Mouse (Mus musculus): ENCODE results near the gene Vamp5. TPM values are rescaled to one million over a fixed set of nuclear protein-coding genes. Genes with fewer than 3 reads are reported as not detected.

Gene Vamp5
- polyA plus RNA-seq, 1 experiment from 2014 or later = 80.5 TPM

DNA sequence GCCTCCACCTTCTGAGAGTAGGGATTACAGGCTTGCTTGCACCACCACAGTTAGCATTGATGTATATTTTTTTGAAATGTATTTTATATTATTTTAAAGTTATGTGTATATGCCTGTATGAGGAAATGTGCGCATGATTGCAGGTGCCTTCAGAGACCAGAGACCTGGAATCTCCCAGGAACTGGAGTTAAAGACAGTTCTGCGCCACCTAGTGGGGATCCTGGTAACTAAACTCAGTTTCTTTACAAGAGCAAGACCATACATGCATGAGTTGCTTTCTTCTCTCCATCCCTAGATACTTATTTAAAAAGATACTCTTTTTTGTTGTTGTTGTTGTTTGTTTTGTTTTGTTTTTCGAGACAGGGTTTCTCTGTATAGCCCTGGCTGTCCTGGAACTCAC is 29.3 kb upstream of the Vamp5 start:
- Histone ChIP-seq H3K4me2 (replicated peaks; ENCODE audit: low read depth, low read length) (no peak overlapping the region), H3K9me3 (ENCODE audit: low read length) (no peaks in the 10 kb centered on the region), H3K27me3 (replicated peaks; ENCODE audit: insufficient read depth, low read length) (no peaks in the 10 kb centered on the region), H3K36me3 (ENCODE audit: insufficient read depth, low read length) (no peaks in the 10 kb centered on the region), H3K4me3 (ENCODE audit: low read depth, low read length) (no peak overlapping the region), H3K4me1 (ENCODE audit: insufficient read depth, low read depth, low read length) (no peaks in the 10 kb centered on the region), H3K9ac (replicated peaks; ENCODE audit: low read depth) (no peak overlapping the region), H3K27ac (ENCODE audit: low read length) (no peak overlapping the region)
- ATAC-seq (no peak), DNase-seq (ENCODE audit: low spot score) (peak; percentile 84)
- peak; percentile 76 for TF ChIP-seq CTCF (IDR thresholded peaks at IDR 0.05)
- no peak for TF ChIP-seq EP300 (IDR thresholded peaks at IDR 0.05)
- 5% methylated on average over 3 of the region's 3 CpGs for WGBS

DNA sequence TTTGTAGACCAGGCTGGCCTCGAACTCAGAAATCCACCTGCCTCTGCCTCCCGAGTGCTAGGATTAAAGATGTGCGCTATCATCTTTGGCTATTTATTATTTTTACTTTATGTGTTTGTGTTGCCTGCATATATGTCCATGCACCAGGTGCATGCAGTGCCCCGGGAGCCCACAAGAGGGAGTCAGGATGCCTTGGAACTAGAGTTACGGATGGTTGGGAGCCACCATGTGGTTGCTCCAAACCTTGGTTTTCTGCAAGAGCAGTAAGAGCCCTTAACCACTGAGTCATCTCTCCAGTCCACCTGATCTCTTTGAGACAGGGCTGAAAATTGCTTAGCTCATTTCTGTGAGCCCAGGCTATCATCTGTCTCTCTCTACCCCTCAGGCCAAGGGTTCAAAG is 26.9 kb upstream of the Vamp5 start:
- Histone ChIP-seq H3K36me3 (ENCODE audit: insufficient read depth, low read length) (no peaks in the 10 kb centered on the region), H3K9ac (replicated peaks; ENCODE audit: low read depth) (no peak overlapping the region), H3K27me3 (replicated peaks; ENCODE audit: insufficient read depth, low read length) (no peaks in the 10 kb centered on the region), H3K27ac (ENCODE audit: low read length) (no peak overlapping the region), H3K4me3 (ENCODE audit: low read depth, low read length) (no peak overlapping the region), H3K4me2 (replicated peaks; ENCODE audit: low read depth, low read length) (no peak overlapping the region), H3K4me1 (ENCODE audit: insufficient read depth, low read depth, low read length) (no peaks in the 10 kb centered on the region), H3K9me3 (ENCODE audit: low read length) (no peaks in the 10 kb centered on the region)
- TF ChIP-seq EP300 (IDR thresholded peaks at IDR 0.05) (peak; percentile 56), CTCF (IDR thresholded peaks at IDR 0.05) (peak; percentile 99)
- ATAC-seq = peak; percentile 89
- peak; percentile 94 for DNase-seq (ENCODE audit: low spot score)
- WGBS = 2% methylated on average over 5 of the region's 5 CpGs

DNA sequence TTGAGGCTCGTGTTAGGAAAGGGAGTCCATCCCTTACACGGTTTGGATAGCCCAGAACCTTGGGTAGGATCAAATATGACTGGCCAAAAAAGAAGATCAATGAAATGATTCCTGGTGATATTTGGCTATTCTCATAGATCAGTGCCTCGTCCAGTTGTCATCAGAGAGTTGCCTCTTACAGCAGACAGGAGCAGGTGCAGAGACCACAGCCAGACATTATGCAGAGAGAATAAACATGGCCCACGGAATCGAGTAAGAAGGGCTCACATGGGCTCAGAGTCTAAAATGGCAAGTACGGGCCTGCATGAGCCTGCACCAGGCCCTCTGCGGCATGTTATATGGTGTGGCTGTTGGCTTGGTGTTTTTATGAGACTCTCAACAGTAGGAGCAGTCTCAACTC is 25.1 kb upstream of the Vamp5 start:
- Histone ChIP-seq H3K27ac (ENCODE audit: low read length) (no peak overlapping the region), H3K36me3 (ENCODE audit: insufficient read depth, low read length) (no peaks in the 10 kb centered on the region), H3K9me3 (ENCODE audit: low read length) (no peaks in the 10 kb centered on the region), H3K4me1 (ENCODE audit: insufficient read depth, low read depth, low read length) (no peaks in the 10 kb centered on the region), H3K4me2 (replicated peaks; ENCODE audit: low read depth, low read length) (no peak overlapping the region), H3K9ac (replicated peaks; ENCODE audit: low read depth) (no peak overlapping the region), H3K4me3 (ENCODE audit: low read depth, low read length) (no peak overlapping the region), H3K27me3 (replicated peaks; ENCODE audit: insufficient read depth, low read length) (no peaks in the 10 kb centered on the region)
- DNase-seq (ENCODE audit: low spot score) (no peak), ATAC-seq (no peak)
- TF ChIP-seq EP300 (IDR thresholded peaks at IDR 0.05) (no peak), CTCF (IDR thresholded peaks at IDR 0.05) (no peak)
- 77% methylated on average over 7 of the region's 7 CpGs for WGBS

DNA sequence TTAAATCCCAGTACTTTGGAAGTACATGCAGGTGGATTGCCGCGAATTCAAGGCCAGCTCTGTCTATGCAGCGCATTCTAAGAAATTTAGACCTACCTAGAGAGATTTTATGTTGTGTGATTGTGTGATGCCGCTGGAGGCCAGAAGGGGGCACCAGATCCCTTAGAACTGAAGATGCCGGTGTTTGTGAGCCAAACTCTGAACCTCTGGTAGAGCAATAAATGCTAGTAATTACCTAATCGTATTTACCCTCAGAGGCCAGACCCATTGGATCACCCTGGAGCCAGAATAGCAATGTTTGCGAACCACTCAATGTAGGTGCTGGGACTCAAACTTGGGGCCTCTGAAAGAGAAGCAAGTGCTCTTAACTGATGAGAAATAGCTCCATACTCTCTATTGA is 21.6 kb upstream of the Vamp5 start:
- Histone ChIP-seq H3K4me2 (replicated peaks; ENCODE audit: low read depth, low read length) (no peak overlapping the region), H3K4me3 (ENCODE audit: low read depth, low read length) (no peak overlapping the region), H3K27me3 (replicated peaks; ENCODE audit: insufficient read depth, low read length) (no peaks in the 10 kb centered on the region), H3K9ac (replicated peaks; ENCODE audit: low read depth) (no peak overlapping the region), H3K9me3 (ENCODE audit: low read length) (no peaks in the 10 kb centered on the region), H3K4me1 (ENCODE audit: insufficient read depth, low read depth, low read length) (no peaks in the 10 kb centered on the region), H3K36me3 (ENCODE audit: insufficient read depth, low read length) (no peaks in the 10 kb centered on the region), H3K27ac (ENCODE audit: low read length) (no peak overlapping the region)
- WGBS = 18% methylated on average over 7 of the region's 7 CpGs
- peak; percentile 92 for DNase-seq (ENCODE audit: low spot score)
- TF ChIP-seq EP300 (IDR thresholded peaks at IDR 0.05) (peak; percentile 57; the same call in 1 of the 2 replicates), CTCF (IDR thresholded peaks at IDR 0.05) (peak; percentile 86)
- peak; percentile 77 for ATAC-seq

DNA sequence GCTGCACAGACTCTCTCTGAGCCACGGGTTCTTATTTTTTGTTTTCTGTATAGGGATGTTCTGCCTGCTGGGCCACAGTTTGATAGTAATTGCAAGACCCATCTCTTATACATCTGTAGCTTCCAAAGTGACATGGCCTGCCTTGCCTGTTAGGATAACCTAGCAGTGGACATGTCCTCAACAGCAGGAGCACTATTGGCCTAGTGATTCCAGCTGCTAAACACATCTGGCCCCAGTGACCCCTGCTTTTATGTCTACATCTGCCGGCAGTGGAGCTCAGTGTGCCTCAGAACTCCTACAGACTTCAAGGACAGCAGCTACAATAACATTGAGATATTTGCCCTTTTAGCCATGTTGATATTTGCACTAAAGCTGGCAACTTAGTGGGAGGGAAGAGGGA is 19.7 kb upstream of the Vamp5 start:
- no peaks in the 10 kb centered on the region for H3K4me1 ChIP-seq (ENCODE audit: insufficient read depth, low read depth, low read length)
- H3K27ac ChIP-seq (ENCODE audit: low read length) = no peak overlapping the region
- H3K27me3 ChIP-seq (replicated peaks; ENCODE audit: insufficient read depth, low read length) = no peaks in the 10 kb centered on the region
- no peaks in the 10 kb centered on the region for H3K36me3 ChIP-seq (ENCODE audit: insufficient read depth, low read length)
- TF ChIP-seq CTCF (IDR thresholded peaks at IDR 0.05) (no peak), EP300 (IDR thresholded peaks at IDR 0.05) (no peak)
- H3K4me2 ChIP-seq (replicated peaks; ENCODE audit: low read depth, low read length) = no peak overlapping the region
- ATAC-seq (no peak), DNase-seq (ENCODE audit: low spot score) (no peak)
- no peak overlapping the region for H3K4me3 ChIP-seq (ENCODE audit: low read depth, low read length)
- H3K9ac ChIP-seq (replicated peaks; ENCODE audit: low read depth) = no peak overlapping the region
- H3K9me3 ChIP-seq (ENCODE audit: low read length) = no peaks in the 10 kb centered on the region
- 43% methylated on average over 2 of the region's 2 CpGs for WGBS

DNA sequence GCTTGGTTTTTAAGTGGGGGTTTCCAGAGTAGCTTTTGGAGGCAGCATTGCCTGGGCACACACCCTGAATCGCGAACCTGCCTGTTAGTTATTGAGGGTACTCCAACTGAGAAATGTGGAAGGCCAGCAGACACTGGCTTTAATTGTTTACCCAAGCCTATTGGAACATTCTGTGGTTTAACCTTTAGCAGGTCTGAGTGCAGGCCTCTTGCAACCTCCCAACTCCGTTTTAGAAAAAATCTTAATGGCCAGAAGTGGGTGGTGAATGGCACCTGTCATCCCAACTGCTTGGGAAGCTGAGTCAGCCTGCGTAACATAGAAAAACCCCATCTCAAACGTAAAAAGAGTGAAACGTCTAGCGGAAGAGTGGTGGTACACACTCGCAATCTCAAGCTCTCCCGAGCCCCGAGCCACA is 16.6 kb upstream of the Vamp5 start:
- peak; percentile 92 for ATAC-seq
- no peak overlapping the region for H3K4me3 ChIP-seq (ENCODE audit: low read depth, low read length)
- peak overlapping the region; percentile 66; the same call in 1 of the 2 replicates for H3K27ac ChIP-seq (ENCODE audit: low read length)
- H3K9me3 ChIP-seq (ENCODE audit: low read length) = no peaks in the 10 kb centered on the region
- no peaks in the 10 kb centered on the region for H3K36me3 ChIP-seq (ENCODE audit: insufficient read depth, low read length)
- no peaks in the 10 kb centered on the region for H3K27me3 ChIP-seq (replicated peaks; ENCODE audit: insufficient read depth, low read length)
- H3K4me1 ChIP-seq (ENCODE audit: insufficient read depth, low read depth, low read length) = no peaks in the 10 kb centered on the region
- DNase-seq (ENCODE audit: low spot score) = peak; percentile 93
- 36% methylated on average over 10 of the region's 10 CpGs for WGBS
- no peak overlapping the region for H3K4me2 ChIP-seq (replicated peaks; ENCODE audit: low read depth, low read length)
- TF ChIP-seq CTCF (IDR thresholded peaks at IDR 0.05) = no peak
- peak; percentile 95 for TF ChIP-seq EP300 (IDR thresholded peaks at IDR 0.05)
- H3K9ac ChIP-seq (replicated peaks; ENCODE audit: low read depth) = no peak overlapping the region

DNA sequence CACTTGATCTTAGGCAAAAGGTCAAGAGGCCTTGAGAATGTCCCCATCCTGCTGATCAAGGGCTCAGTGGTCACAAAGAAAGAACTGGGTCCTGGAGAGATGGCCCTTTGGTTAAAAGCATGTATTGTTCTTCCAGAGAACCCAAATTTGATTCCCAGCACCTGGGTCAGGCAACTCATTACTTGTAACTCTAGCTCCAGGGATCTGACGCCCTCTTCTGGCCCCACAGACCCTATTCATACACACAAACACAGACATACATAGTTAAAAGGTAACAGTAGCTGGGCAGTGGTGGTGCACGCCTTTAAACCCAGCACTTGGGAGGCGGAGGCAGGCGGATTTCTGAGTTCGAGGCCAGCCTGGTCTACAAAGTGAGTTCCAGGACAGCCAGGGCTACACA is 12.1 kb upstream of the Vamp5 start:
- no peak for ATAC-seq
- no peak for DNase-seq (ENCODE audit: low spot score)
- 91% methylated on average over 5 of the region's 5 CpGs for WGBS
- no peaks in the 10 kb centered on the region for H3K27me3 ChIP-seq (replicated peaks; ENCODE audit: insufficient read depth, low read length)
- no peak overlapping the region for H3K4me2 ChIP-seq (replicated peaks; ENCODE audit: low read depth, low read length)
- no peaks in the 10 kb centered on the region for H3K36me3 ChIP-seq (ENCODE audit: insufficient read depth, low read length)
- no peak overlapping the region for H3K27ac ChIP-seq (ENCODE audit: low read length)
- peaks cover 16% of the 10 kb centered on the region; the same call in 1 of the 2 replicates for H3K4me1 ChIP-seq (ENCODE audit: insufficient read depth, low read depth, low read length)
- H3K9ac ChIP-seq (replicated peaks; ENCODE audit: low read depth) = no peak overlapping the region
- H3K9me3 ChIP-seq (ENCODE audit: low read length) = no peaks in the 10 kb centered on the region
- TF ChIP-seq CTCF (IDR thresholded peaks at IDR 0.05) = no peak
- TF ChIP-seq EP300 (IDR thresholded peaks at IDR 0.05) = no peak
- H3K4me3 ChIP-seq (ENCODE audit: low read depth, low read length) = no peak overlapping the region
